Mouse (Mus musculus) lung, postnatal 14 days (tissue): ENCODE data around the gene Ros1.

Source experiments
- DNase-seq: peaks from one replicate; pipeline ENCODE4 v3.0.0; 2021

The Ros1 gene

DNA sequence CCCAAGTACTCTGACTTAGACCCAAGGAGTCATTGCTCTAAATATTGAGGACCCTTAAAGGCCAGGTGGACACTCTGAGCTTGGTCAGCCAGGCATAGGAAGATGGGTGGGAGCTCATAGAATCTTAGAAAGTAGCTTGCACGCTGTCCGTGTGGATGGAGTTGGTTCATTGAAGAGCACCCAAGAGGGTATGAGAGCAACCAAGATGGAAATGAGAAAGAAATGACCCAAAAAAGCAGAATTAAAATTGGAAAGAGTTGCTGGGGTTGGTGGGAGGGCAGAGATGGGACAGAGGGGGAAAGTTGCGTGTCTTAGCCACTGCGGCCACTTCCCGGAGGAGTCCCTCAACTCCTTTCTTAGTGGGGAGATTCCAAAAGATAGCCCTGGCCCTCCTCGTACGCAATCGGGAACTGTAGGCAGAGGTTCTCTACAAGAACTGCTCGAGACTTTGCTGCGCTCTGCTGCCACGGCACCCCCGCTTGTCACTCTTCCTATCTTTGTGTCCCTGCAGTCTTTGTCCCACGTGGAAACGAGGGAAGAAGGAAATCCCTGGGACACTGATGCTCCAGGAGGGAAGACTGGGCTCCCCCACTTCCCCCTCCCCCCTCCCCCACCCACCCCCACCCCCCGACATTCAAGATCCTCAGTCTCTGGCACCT is 173.2 kb downstream of the Ros1 start:
- no peak for DNase-seq

GRCm38 (mm10) chr10:52021231-52021630 is 173.8 kb downstream of the Ros1 start:
- DNase-seq = no peak

- no peak for DNase-seq
These were observed 176.6 kb downstream of the Ros1 start for GRCm38 (mm10) chr10:52018471-52018870.
